Mouse (Mus musculus): ENCODE measurements around the gene Ndufa6.
"Not testable (repeated sequence)": the region's sequence is repeated elsewhere in the genome, so short reads cannot be mapped to it uniquely, and the experiment has no call there.

The Ndufa6 gene

GRCm38 (mm10) chr15:82368146-82368545, 14.0 kb upstream of the Ndufa6 start:
- no peak for DNase-seq (ENCODE audit: low spot score)

GRCm38 (mm10) chr15:82364561-82364960, 10.4 kb upstream of the Ndufa6 start:
- DNase-seq (ENCODE audit: low spot score): not testable (repeated sequence)

- DNase-seq (ENCODE audit: low spot score): not testable (repeated sequence)
These were observed 9.7 kb upstream of the Ndufa6 start for GRCm38 (mm10) chr15:82363801-82364200.

- DNase-seq (ENCODE audit: low spot score): no peak
These were observed 8.1 kb upstream of the Ndufa6 start for GRCm38 (mm10) chr15:82362234-82362633.

- DNase-seq (ENCODE audit: low spot score): no peak
These were observed 7.4 kb upstream of the Ndufa6 start for GRCm38 (mm10) chr15:82361459-82362018.

- no peak for DNase-seq (ENCODE audit: low spot score)
These were observed 4.5 kb upstream of the Ndufa6 start for GRCm38 (mm10) chr15:82358431-82359260.

GRCm38 (mm10) chr15:82353745-82354113, 393 bp downstream of the Ndufa6 start:
- no peak for DNase-seq (ENCODE audit: low spot score)

GRCm38 (mm10) chr15:82353078-82353744, 911 bp downstream of the Ndufa6 start:
- peak; percentile 40 for DNase-seq (ENCODE audit: low spot score)

GRCm38 (mm10) chr15:82351480-82351879, 2.6 kb downstream of the Ndufa6 start:
- no peak for DNase-seq (ENCODE audit: low spot score)

- no peak for DNase-seq (ENCODE audit: low spot score)
These were observed 3.8 kb downstream of the Ndufa6 start for GRCm38 (mm10) chr15:82350349-82350748.

GRCm38 (mm10) chr15:82348999-82349341, 5.2 kb downstream of the Ndufa6 start:
- peak; percentile 21 for DNase-seq (ENCODE audit: low spot score)

- no peak for DNase-seq (ENCODE audit: low spot score)
These were observed 5.7 kb downstream of the Ndufa6 start for GRCm38 (mm10) chr15:82348258-82348998.

GRCm38 (mm10) chr15:82347852-82348251, 6.3 kb downstream of the Ndufa6 start:
- no peak for DNase-seq (ENCODE audit: low spot score)

- no peak for DNase-seq (ENCODE audit: low spot score)
These were observed 6.8 kb downstream of the Ndufa6 start for GRCm38 (mm10) chr15:82347303-82347676.

- peak; percentile 19 for DNase-seq (ENCODE audit: low spot score)
These were observed 7.4 kb downstream of the Ndufa6 start for GRCm38 (mm10) chr15:82346580-82347302.

GRCm38 (mm10) chr15:82345820-82346470, 8.2 kb downstream of the Ndufa6 start:
- DNase-seq (ENCODE audit: low spot score): peak; percentile 100

GRCm38 (mm10) chr15:82344971-82345370, 9.2 kb downstream of the Ndufa6 start:
- no peak for DNase-seq (ENCODE audit: low spot score)

- no peak for DNase-seq (ENCODE audit: low spot score)
These were observed 10.5 kb downstream of the Ndufa6 start for GRCm38 (mm10) chr15:82343368-82344287.

GRCm38 (mm10) chr15:82342543-82342935, 11.6 kb downstream of the Ndufa6 start:
- DNase-seq (ENCODE audit: low spot score): no peak

Measured in MN1 (cell line).